ENCODE assay signal across 10 mouse cellular contexts in genomic region chr12:54251942-54252400, GRCm38 (mm10). TPM values are rescaled to one million over a fixed set of nuclear protein-coding genes. Genes with fewer than 3 reads are reported as not detected.
DNase-seq lines count a peak whose midpoint lies in the region; ATAC-seq lines count a peak whose summit lies in the region.
"Had no signal": no experiment of that assay in that cellular context is flagged by ENCODE, and none has a peak within 500 bp of the region (broad histone marks: within the 10 kb centered on the region; RNA-seq: fewer than 3 reads in every experiment).

No protein-coding gene starts in this region.

- intact Hi-C loops in left cerebral cortex, postnatal 36 days (cut with DNase I), result no loop called here

- peak; percentile 74 for ATAC-seq in embryonic facial prominence, embryonic 14.5 days (ENCODE audit: low read depth)

- H3K4me1 ChIP-seq in embryonic facial prominence, embryonic 14.5 days (ENCODE audit: control insufficient read depth, insufficient read depth, low read length), result no peaks in the 10 kb centered on the region
- H3K4me1 ChIP-seq in embryonic facial prominence, embryonic 10.5 days, result 0 out of 2 replicates have a peak, but pooled peaks cover 4% of the 10 kb centered on the region

- no peaks in the 10 kb centered on the region for H3K36me3 ChIP-seq in embryonic facial prominence, embryonic 14.5 days (ENCODE audit: control insufficient read depth, insufficient read depth, low read length)
- no peaks in the 10 kb centered on the region for H3K36me3 ChIP-seq in embryonic facial prominence, embryonic 10.5 days (replicated peaks)
- H3K36me3 ChIP-seq: liver, embryonic 13.5 days had no signal

- no peak overlapping the region for H3K27ac ChIP-seq in embryonic facial prominence, embryonic 14.5 days (replicated peaks; ENCODE audit: low read depth, low read length)
- no peak overlapping the region for H3K27ac ChIP-seq in embryonic facial prominence, embryonic 10.5 days (replicated peaks)
- H3K27ac ChIP-seq: heart, adult 2 months; liver, embryonic 13.5 days had no signal

- no peaks in the 10 kb centered on the region for H3K27me3 ChIP-seq in embryonic facial prominence, embryonic 14.5 days (replicated peaks; ENCODE audit: control insufficient read depth, insufficient read depth, low read length)
- no peaks in the 10 kb centered on the region for H3K27me3 ChIP-seq in embryonic facial prominence, embryonic 10.5 days (replicated peaks; ENCODE audit: low read depth, poor library complexity, severe bottlenecking)
- H3K27me3 ChIP-seq: liver, embryonic 13.5 days had no signal

- H3K9ac ChIP-seq in embryonic facial prominence, embryonic 14.5 days (ENCODE audit: low read depth, low read length), result no peak overlapping the region
- H3K9ac ChIP-seq: liver, embryonic 13.5 days had no signal

- peak; percentile 80 for DNase-seq in embryonic facial prominence, embryonic 14.5 days (ENCODE audit: low spot score)
- no peak for DNase-seq in embryonic facial prominence, embryonic 10.5 days (ENCODE audit: low spot score)
- DNase-seq in lung, postnatal 36 days, result peak; percentile 12
- DNase-seq in lung, postnatal 10 days, result no peak
- DNase-seq in left cerebral cortex, postnatal 36 days (ENCODE audit: low spot score in 2 of 2), result peak; percentile 46 to 48
- DNase-seq in testis, postnatal 14 days (ENCODE audit: low spot score), result no peak
- no peak for DNase-seq in B cell, adult 2 months
- no peak for DNase-seq in thymus, postnatal 36 days
- DNase-seq: liver, embryonic 13.5 days had no signal

- no peak overlapping the region for H3K4me3 ChIP-seq in embryonic facial prominence, embryonic 14.5 days (ENCODE audit: low read depth, low read length)
- H3K4me3 ChIP-seq in embryonic facial prominence, embryonic 10.5 days, result no peak overlapping the region
- H3K4me3 ChIP-seq: heart, adult 2 months; liver, embryonic 13.5 days had no signal

- H3K4me2 ChIP-seq in embryonic facial prominence, embryonic 14.5 days (ENCODE audit: low read depth, low read length), result no peak overlapping the region
- H3K4me2 ChIP-seq: liver, embryonic 13.5 days had no signal

- H3K9me3 ChIP-seq in embryonic facial prominence, embryonic 14.5 days (ENCODE audit: control insufficient read depth, low read length), result no peaks in the 10 kb centered on the region
- H3K9me3 ChIP-seq in embryonic facial prominence, embryonic 10.5 days, result no peaks in the 10 kb centered on the region
- H3K9me3 ChIP-seq: liver, embryonic 13.5 days had no signal

- 63% methylated on average over 9 of the region's 9 CpGs for WGBS in embryonic facial prominence, embryonic 14.5 days
- 79% methylated on average over 9 of the region's 9 CpGs for WGBS in embryonic facial prominence, embryonic 10.5 days

RNA-seq across cellular contexts. Expression of gene Egln3, which starts 48.3 kb away (rescaled TPM):
- 12.0 and 16.5 TPM in 2 replicates for polyA plus RNA-seq in embryonic facial prominence, embryonic 14.5 days (2014; fragmentation: Nextera tagmentation; extraction: Ambion mirVana)
- polyA plus RNA-seq in embryonic facial prominence, embryonic 10.5 days (2016; fragmentation: Nextera tagmentation; extraction: Ambion mirVana), result 4.7 and 5.5 TPM in 2 replicates
- total RNA-seq in left cerebral cortex, postnatal 36 days (2021), result 1 to 10 TPM; 9.1 to 9.9 TPM

Comparison
In these comparisons a context has a peak if more than half of its experiments do, and no peak if none do; other contexts are left out.
1. DNase-seq: peak in embryonic facial prominence, embryonic 14.5 days (single experiment), lung, postnatal 36 days (single experiment) and left cerebral cortex, postnatal 36 days (2 of 2); none in embryonic facial prominence, embryonic 10.5 days (single experiment), lung, postnatal 10 days (single experiment), testis, postnatal 14 days (single experiment), B cell, adult 2 months (0 of 2) and thymus, postnatal 36 days (0 of 2).